Mouse (Mus musculus) liver, adult 2 months (tissue): ENCODE data around the gene Ppm1h.

Source experiments
- CTCF ChIP-seq: fragments of 200-500 bp; IDR thresholded peaks from 2 replicates; pipeline ENCODE4 v1.5.1; 2011; ENCODE audit warnings: low read depth, low read length, control low read depth
- POLR2A ChIP-seq: fragments of 200-500 bp; IDR thresholded peaks from 2 replicates; pipeline ENCODE4 v1.6.1; 2011; ENCODE audit warnings: low read length, control low read depth; ENCODE audit not compliant: insufficient read depth; ENCODE audit errors: extremely low read depth

DNA sequence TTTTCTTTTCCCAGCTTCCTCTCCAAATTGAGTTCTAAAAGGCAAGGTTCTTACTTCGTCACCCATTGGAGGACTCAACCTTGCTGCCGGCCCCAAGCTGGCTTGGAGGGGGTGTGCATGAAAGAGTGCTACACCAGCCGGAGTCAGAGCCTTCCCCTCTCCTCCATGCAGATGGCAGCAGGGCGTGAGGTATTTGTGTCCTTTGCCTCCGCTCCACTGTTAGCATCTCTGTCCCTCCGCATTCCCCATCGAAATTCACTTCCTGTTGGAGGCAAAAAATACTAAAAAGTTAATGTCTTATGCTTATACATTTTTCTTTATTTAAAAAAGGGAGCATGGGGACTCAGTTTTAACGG, 181.1 kb downstream of the Ppm1h start:
- TF ChIP-seq CTCF = no peak
- no peak for TF ChIP-seq POLR2A
